Mouse (Mus musculus): ENCODE results near the gene Arfgap1.

- TF ChIP-seq POLR2A (IDR thresholded peaks at IDR 0.05; ENCODE audit: borderline replicate concordance, extremely low read depth, low read depth, low read length) (no peak), CTCF (IDR thresholded peaks at IDR 0.05; ENCODE audit: insufficient read depth, low read length) (no peak)
Observed at GRCm38 (mm10) chr2:180985635-180986034, 18.6 kb downstream of the Arfgap1 start.
